Mouse (Mus musculus) limb, embryonic 13.5 days (tissue): ENCODE data around the gene Dgka. TPM values are rescaled to one million over a fixed set of nuclear protein-coding genes. Genes with fewer than 3 reads are reported as not detected.
"Not testable (repeated sequence)": the region's sequence is repeated elsewhere in the genome, so short reads cannot be mapped to it uniquely, and the experiment has no call there.

Experiments used
- ATAC-seq: fragments of 200-750 bp; cut with Nextera tagmentation; 2 replicates; pipeline ENCODE4 v1.8.0; 2017; ENCODE audit warnings: low read depth, moderate number of reproducible peaks, moderate TSS enrichment; ENCODE audit not compliant: low FRiP score
- H3K27ac ChIP-seq: fragments of 300-500 bp; sonication (generic); 2 replicates; pipeline ENCODE4 v1.5.1; 2015; ENCODE audit warnings: inconsistent platforms, mild to moderate bottlenecking, moderate library complexity
- H3K27me3 ChIP-seq: fragments of 300-500 bp; sonication (generic); 2 replicates; pipeline ENCODE4 v1.6.1; 2015; ENCODE audit warnings: mild to moderate bottlenecking, inconsistent platforms
- H3K36me3 ChIP-seq: fragments of 300-500 bp; sonication (generic); 2 replicates; pipeline ENCODE4 v1.6.1; 2015; ENCODE audit warnings: inconsistent platforms, mild to moderate bottlenecking, moderate library complexity
- H3K4me1 ChIP-seq: fragments of 300-500 bp; sonication (generic); 2 replicates; pipeline ENCODE4 v1.6.1; 2015; ENCODE audit warnings: inconsistent platforms
- H3K4me2 ChIP-seq: fragments of 300-500 bp; sonication (generic); replicated peaks from 2 replicates; pipeline ENCODE4 v1.6.1; 2015; ENCODE audit warnings: inconsistent platforms, mild to moderate bottlenecking, moderate library complexity
- H3K4me3 ChIP-seq: fragments of 300-500 bp; sonication (generic); 2 replicates; pipeline ENCODE4 v1.5.1; 2015; ENCODE audit warnings: moderate library complexity, mild to moderate bottlenecking, inconsistent platforms
- H3K9ac ChIP-seq: fragments of 300-500 bp; sonication (generic); 2 replicates; pipeline ENCODE4 v1.6.1; 2015; ENCODE audit warnings: mild to moderate bottlenecking, inconsistent platforms
- H3K9me3 ChIP-seq: fragments of 300-500 bp; sonication (generic); 2 replicates; pipeline ENCODE4 v1.6.1; 2016; ENCODE audit warnings: inconsistent platforms
- WGBS: fragments of 180-500 bp; shearing (Covaris S2); methylation state at CpG from one replicate; pipeline ENCODE4 v1.1.7; 2015; 5-methylcytosine and 5-hydroxymethylcytosine counted together
- polyA plus RNA-seq: library from polyadenylated mRNA; unstranded; fragments of >200 nt; fragmentation: Nextera tagmentation; extraction: Ambion mirVana; gene quantifications from 2 replicates; pipeline ENCODE4 v1.2.1, GENCODE M21; 2015

Dgka gene
- polyA plus RNA-seq, 1 experiment from 2014 or later, result 12.1 TPM

DNA sequence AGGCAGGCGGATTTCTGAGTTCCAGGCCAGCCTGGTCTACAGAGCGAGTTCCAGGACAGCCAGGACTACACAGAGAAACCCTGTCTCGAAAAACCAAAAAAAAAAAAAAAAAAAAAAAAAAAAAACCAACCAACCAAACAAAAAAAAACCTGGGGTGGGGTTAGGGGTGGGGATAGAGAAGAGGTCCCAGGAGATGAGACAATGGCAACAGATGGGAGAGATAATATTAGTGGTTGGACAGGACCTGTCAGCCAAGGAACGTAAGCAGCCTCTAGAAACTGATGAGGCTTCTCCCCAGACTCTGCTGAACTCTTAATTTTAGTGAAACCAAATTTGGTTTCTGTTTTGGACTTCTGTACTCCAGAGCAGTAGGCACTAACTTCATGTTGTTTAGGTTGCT is 19.2 kb downstream of the Dgka start:
- 96% methylated on average over 4 of the region's 4 CpGs for WGBS
- peaks cover 14% of the 10 kb centered on the region; the same call in 1 of the 2 replicates for H3K36me3 ChIP-seq
- not testable (repeated sequence) for H3K4me3 ChIP-seq

DNA sequence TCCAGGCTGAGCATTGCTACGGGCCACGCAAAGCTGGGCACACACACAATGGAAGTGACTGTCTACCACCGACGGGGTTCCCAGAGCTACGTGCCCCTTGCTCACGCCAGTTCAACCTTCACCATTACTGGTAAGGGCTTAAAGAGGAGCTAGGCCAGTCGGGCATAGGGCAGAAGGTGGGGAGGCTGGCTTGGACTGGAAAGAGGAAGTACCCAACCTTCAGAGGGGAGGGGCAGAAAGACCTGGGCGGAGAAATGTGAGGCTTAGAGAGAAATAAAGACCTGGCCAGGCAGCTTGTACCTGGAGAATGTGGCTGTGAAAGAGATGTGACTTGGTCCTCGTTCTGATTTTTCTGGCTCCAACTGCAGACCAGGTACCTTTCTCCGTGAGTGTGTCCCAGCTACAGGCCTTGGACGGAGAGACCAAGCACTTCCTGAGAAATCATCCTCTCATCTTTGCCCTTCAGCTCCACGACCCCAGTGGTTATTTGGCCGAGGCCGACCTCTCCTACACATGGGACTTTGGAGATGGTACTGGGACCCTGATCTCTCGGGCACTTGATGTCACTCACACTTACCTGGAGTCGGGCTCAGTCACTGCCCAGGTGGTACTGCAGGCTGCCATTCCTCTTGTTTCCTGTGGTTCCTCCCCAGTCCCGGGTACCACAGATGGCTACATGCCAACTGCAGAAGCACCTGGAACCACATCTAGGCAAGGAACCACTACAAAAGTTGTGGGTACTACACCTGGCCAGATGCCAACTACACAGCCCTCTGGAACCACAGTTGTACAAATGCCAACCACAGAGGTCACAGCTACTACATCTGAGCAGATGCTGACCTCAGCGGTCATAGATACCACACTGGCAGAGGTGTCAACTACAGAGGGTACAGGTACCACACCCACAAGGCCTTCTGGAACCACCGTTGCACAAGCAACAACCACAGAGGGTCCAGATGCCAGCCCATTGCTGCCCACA is 28.8 kb downstream of the Dgka start:
- Histone ChIP-seq H3K4me2 (no peak overlapping the region), H3K4me1 (no peaks in the 10 kb centered on the region), H3K9me3 (no peaks in the 10 kb centered on the region), H3K4me3 (no peak overlapping the region), H3K9ac (no peak overlapping the region), H3K36me3 (no peaks in the 10 kb centered on the region), H3K27me3 (no peaks in the 10 kb centered on the region), H3K27ac (no peak overlapping the region)
- no peak for ATAC-seq
- WGBS, result 86% methylated on average over 19 of the region's 19 CpGs

More for the DNA sequence above, 19.2 kb downstream of the Dgka start:
- not testable (repeated sequence) for ATAC-seq, H3K4me1 ChIP-seq, H3K9ac ChIP-seq, H3K27ac ChIP-seq, H3K4me2 ChIP-seq, H3K9me3 ChIP-seq, H3K27me3 ChIP-seq

DNA sequence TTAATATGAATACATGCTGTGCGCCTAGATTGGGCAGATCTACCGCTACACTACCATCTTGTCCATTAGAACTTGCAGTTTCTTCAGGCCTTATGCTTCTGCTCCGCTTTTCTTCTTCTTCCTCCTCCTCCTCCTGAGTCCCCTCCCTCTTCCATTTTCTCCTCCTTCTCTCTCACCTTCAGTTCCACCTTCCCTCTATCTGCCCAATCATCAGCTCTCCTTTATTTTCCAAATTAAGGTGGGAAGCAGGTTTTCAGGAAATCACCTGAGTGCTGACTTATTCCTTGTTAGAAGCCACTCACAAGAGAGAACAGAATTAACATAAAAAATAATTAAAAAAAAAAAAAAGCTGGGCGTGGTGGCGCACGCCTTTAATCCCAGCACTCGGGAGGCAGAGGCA is 33.3 kb downstream of the Dgka start:
- H3K27ac ChIP-seq, H3K36me3 ChIP-seq, H3K9me3 ChIP-seq, H3K9ac ChIP-seq, H3K4me1 ChIP-seq, ATAC-seq, H3K27me3 ChIP-seq, H3K4me2 ChIP-seq, H3K4me3 ChIP-seq: not testable (repeated sequence)
- WGBS, result 93% methylated on average over 7 of the region's 7 CpGs

DNA sequence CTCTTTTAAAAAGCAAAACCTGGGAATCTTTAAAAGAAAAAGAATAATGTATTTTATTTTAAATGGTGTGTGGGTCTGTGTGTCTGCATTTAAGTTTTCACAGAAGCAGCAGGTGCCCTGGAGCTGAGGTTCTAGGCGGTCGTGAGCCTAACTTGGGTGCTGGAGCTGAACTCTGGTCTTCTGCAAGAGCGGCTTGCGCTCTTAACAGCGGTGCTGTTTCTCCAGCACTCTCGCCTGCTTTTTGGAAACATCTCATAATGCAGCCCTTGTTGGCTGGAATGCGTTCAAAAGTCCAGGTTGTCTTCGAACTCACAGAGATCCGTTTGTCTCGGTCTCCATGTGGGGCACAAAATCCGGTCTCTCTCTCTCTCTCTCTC is 39.4 kb downstream of the Dgka start:
- Histone ChIP-seq H3K9me3 (no peaks in the 10 kb centered on the region), H3K4me3 (peak overlapping the region; percentile 65), H3K9ac (peak overlapping the region; percentile 37), H3K4me2 (peak overlapping the region; percentile 91), H3K36me3 (peaks cover 29% of the 10 kb centered on the region), H3K4me1 (peaks cover 25% of the 10 kb centered on the region), H3K27ac (peak overlapping the region; percentile 66), H3K27me3 (no peaks in the 10 kb centered on the region)
- ATAC-seq, result peak; percentile 2; the same call in 1 of the 2 replicates
- 7% methylated on average over 11 of the region's 11 CpGs for WGBS

DNA sequence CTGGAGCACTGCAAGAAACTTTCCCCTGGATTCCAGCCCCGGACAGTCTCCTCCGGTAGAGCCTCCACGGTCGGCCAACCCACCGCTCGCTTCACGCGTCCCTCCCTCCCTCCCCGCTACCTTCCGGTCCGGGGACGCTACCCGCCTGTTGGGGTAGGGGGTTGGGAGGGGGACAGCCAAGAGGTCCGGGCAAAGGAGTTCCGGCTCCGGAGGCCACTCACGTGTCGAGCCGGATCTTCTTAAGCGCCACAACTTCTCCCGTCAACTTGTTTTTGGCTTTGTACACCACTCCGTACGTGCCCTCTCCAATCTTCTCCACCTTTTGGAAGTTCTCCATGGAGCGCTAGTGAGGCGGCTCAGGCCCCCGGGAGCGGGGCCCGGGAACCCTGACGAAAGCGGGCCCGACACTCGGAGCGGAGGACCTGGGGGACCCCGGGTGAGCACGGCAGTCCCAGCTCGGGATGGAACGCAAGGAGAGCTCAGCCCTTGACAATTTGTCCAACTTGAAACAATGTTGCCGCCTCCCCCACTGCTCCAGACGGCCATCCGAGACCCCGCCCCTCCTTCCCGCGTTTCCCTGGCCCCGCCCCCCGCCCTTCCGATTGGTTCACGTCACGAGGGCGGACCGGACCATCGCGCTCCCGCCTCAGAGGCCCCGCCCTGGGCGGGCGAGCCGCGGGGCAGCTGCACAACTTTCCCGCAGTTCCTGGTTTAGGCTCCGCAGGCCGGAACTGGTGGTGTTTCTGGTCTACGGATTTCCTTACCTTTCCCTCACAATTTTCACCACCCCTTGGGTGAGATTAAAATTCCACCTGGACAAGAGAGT is 40.0 kb downstream of the Dgka start, which contains the start of gene Cdk2:
Gene Cdk2, minus strand, starts transcription at position 541 of the 826 bp plus-strand sequence.
- Histone ChIP-seq H3K27ac (peak within 1 kb of the TSS; percentile 97), H3K4me2 (peak within 1 kb of the TSS; percentile 91), H3K27me3 (no peaks in the 10 kb centered on the region), H3K9ac (peak within 1 kb of the TSS; percentile 82), H3K9me3 (no peaks in the 10 kb centered on the region), H3K4me1 (peaks cover 25% of the 10 kb centered on the region), H3K4me3 (peak within 1 kb of the TSS; percentile 65), H3K36me3 (peaks cover 35% of the 10 kb centered on the region)
- ATAC-seq, result peak; percentile 93
- WGBS, result under 1% methylated on average over 62 of the region's 62 CpGs

DNA sequence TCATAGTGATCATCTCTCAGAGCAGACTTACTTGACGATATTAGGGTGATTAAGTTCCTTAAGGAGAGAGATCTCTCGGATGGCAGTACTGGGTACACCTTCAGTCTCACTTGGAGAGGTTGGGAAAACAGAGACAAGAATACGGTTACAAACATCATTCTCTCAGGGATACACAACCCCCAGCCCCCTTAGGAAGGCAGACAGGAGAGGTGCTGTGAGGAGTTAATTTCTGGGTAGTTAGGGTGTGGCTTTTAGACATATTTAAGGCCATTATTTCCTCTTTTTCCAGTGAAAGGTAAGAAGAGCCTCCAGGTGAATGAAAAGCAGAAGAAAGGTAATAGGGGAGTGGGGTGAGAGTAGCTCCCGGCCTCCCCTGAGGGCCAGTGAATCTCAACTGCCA is 40.8 kb downstream of the Dgka start, which contains the start of gene Pmel:
Gene Pmel, plus strand, starts transcription at position 301 of the 400 bp plus-strand sequence.
- Histone ChIP-seq H3K9ac (peak within 1 kb of the TSS; percentile 82), H3K36me3 (peaks cover 43% of the 10 kb centered on the region), H3K4me1 (peaks cover 25% of the 10 kb centered on the region), H3K9me3 (no peaks in the 10 kb centered on the region), H3K4me2 (peak within 1 kb of the TSS; percentile 91), H3K27ac (peak within 1 kb of the TSS; percentile 97), H3K27me3 (no peaks in the 10 kb centered on the region), H3K4me3 (peak within 1 kb of the TSS; percentile 65)
- 11% methylated on average over 4 of the region's 4 CpGs for WGBS
- no peak for ATAC-seq

DNA sequence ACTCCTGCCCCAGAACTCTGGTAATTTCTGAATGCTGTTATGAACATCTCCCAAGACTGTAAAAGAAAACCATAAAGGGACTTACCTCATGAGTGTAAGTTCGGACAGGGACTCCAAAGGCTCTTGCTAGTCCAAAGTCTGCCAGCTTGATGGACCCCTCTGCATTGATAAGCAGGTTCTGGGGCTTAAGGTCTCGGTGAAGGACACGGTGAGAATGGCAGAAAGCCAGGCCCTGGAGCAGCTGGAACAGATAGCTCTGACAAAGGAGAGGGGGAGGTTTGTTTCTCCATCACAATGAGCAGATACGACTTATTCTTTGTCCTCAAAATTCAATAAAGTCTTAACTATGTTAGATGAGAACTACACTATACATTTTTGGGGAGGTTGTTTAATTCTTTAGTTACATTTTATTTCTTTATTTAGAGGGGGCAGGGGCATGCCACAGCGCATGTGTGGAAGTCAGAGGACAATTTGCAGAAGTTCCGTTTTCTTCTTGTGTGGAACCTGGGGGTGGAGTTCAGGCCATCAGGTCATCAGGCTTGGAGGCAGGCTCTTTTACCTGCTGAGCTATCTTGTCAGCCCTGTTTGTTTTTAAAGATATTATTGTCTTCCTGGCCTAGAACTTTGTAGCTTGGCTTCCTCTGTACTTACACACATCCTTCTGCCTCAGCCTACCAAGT is 42.2 kb downstream of the Dgka start:
- Histone ChIP-seq H3K36me3 (peaks cover 54% of the 10 kb centered on the region), H3K4me3 (no peak overlapping the region), H3K27ac (peak overlapping the region; percentile 10; the same call in 1 of the 2 replicates), H3K27me3 (no peaks in the 10 kb centered on the region), H3K9me3 (no peaks in the 10 kb centered on the region), H3K4me1 (peaks cover 25% of the 10 kb centered on the region), H3K4me2 (no peak overlapping the region; the same call in 1 of the 2 replicates), H3K9ac (no peak overlapping the region)
- WGBS, result 85% methylated on average over 6 of the region's 6 CpGs
- no peak for ATAC-seq

DNA sequence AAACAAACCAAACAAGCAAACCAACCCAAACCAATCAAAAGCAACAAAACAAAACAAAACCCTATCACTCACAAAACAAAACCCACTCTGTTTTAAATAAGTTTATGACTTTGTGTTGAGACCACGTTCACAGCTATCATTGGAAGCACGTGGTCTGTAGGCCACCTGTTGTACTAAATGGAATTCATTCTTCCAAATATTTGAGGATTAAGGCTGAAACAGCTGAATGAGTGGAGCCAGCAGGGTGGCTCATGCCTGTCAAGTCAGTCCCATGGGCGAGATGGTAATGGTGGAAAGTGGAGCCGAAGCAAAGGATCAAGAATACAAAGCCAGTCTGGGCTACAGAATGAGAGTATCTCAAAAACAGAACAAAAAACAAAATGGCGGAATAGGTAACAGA is 43.9 kb downstream of the Dgka start:
- H3K27ac ChIP-seq, result no peak overlapping the region
- peaks cover 21% of the 10 kb centered on the region for H3K4me1 ChIP-seq
- no peaks in the 10 kb centered on the region for H3K27me3 ChIP-seq
- peaks cover 56% of the 10 kb centered on the region for H3K36me3 ChIP-seq
- H3K9ac ChIP-seq, result no peak overlapping the region
- H3K9me3 ChIP-seq, result no peaks in the 10 kb centered on the region
- ATAC-seq, result no peak
- H3K4me3 ChIP-seq, result no peak overlapping the region
- WGBS, result 84% methylated on average over 5 of the region's 5 CpGs
- H3K4me2 ChIP-seq, result no peak overlapping the region

DNA sequence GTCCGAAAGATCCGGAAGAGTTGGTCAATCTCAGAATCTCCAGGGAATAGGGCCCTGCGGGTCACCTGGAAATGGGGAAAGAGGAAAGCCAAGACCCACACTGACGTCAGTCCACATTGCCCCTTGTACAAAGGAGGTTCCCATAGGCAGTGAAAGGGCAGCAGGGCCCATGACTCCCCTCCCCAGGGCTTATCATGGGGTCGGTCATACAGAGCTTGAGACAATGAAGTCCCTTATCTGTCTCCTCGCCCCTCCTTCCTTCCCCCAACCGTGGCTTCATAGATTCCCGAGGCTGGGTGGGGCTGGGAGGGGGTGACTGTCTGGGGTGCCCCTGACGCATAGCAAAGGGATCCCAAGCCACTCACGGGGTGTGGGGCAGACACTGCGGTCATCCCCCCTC is 45.0 kb downstream of the Dgka start:
- H3K9ac ChIP-seq, result no peak overlapping the region
- ATAC-seq, result no peak
- no peaks in the 10 kb centered on the region for H3K27me3 ChIP-seq
- no peak overlapping the region for H3K4me3 ChIP-seq
- H3K4me2 ChIP-seq, result no peak overlapping the region
- H3K36me3 ChIP-seq, result peaks cover 56% of the 10 kb centered on the region
- no peaks in the 10 kb centered on the region for H3K9me3 ChIP-seq
- H3K27ac ChIP-seq, result no peak overlapping the region
- 85% methylated on average over 11 of the region's 11 CpGs for WGBS
- peaks cover 22% of the 10 kb centered on the region for H3K4me1 ChIP-seq

DNA sequence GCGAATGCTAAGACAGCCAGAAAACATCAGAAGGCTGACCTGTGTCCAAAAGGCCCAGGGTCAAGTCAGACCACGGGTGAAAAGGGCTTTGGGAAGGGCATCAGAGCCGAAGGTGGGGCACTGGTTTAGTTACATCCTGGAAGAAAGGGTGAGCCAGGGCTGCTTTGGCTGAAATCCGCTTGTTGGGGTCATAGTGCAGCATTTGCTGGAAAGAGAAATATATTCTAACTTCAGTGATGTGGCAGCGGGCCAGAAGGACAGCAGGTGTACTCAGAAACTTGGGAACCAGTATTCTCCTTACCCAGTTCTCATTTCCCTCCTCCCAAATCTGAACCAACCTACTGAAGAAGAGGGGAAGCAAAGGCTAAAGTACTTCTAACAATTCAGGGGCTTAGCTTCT is 45.6 kb downstream of the Dgka start:
- no peak overlapping the region for H3K4me3 ChIP-seq
- no peak overlapping the region for H3K27ac ChIP-seq
- H3K27me3 ChIP-seq, result no peaks in the 10 kb centered on the region
- H3K9ac ChIP-seq, result no peak overlapping the region; the same call in 1 of the 2 replicates
- peaks cover 56% of the 10 kb centered on the region for H3K36me3 ChIP-seq
- peaks cover 25% of the 10 kb centered on the region for H3K4me1 ChIP-seq
- H3K9me3 ChIP-seq, result no peaks in the 10 kb centered on the region
- no peak for ATAC-seq
- 84% methylated on average over 5 of the region's 5 CpGs for WGBS
- no peak overlapping the region for H3K4me2 ChIP-seq

DNA sequence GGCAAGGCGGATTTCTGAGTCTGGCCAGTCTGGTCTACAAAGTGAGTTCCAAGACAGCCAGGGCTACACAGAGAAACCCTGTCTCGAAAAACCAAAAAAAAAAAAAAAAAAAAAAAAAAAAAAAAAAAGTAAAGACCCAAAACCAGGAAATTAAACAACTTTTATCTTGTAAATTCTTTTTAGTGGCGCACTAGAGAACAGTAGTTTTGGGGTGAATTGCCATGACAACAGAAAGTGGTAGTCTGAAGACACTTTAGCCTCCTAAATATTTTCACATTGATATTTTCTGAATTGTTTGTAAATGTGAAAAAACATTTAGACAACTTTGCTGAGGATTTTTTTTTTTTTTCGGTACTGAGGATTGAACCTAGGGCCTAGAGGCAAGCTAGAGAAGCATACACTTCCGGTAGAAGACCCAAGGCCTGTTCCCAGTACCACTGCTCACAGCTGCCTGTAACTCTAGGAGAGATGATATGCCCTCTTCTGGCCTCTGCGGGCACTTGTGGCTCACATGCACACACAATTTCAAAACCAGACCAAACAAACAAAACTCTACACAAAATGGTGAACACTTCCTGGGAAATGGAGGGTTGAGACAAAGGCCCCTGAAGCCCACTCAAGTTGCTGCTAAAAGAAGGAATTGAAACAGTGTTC is 47.5 kb downstream of the Dgka start:
- Histone ChIP-seq H3K36me3 (peaks cover 46% of the 10 kb centered on the region), H3K9ac (no peak overlapping the region), H3K9me3 (no peaks in the 10 kb centered on the region), H3K27me3 (no peaks in the 10 kb centered on the region), H3K27ac (peak overlapping the region; percentile 53; the same call in 1 of the 2 replicates), H3K4me1 (peaks cover 10% of the 10 kb centered on the region), H3K4me2 (peak overlapping the region; percentile 58), H3K4me3 (no peak overlapping the region)
- 83% methylated on average over 6 of the region's 6 CpGs for WGBS
- no peak for ATAC-seq
